Mouse (Mus musculus): Measurements from ENCODE around the gene Ptpn1.
A peak's percentile ranks its signal among the peaks of the same experiment; 100 is the strongest.

The Ptpn1 gene

GRCm38 (mm10) chr2:167978271-167978670, 46.4 kb downstream of the Ptpn1 start:
- DNase-seq = no peak

- DNase-seq = no peak
These were observed 48.5 kb downstream of the Ptpn1 start for GRCm38 (mm10) chr2:167980391-167980790.

GRCm38 (mm10) chr2:167982646-167983045, 50.8 kb downstream of the Ptpn1 start:
- DNase-seq = peak; percentile 45 to 50

GRCm38 (mm10) chr2:167984371-167984770, 52.5 kb downstream of the Ptpn1 start:
- DNase-seq = no peak

GRCm38 (mm10) chr2:167984946-167985345, 53.1 kb downstream of the Ptpn1 start:
- DNase-seq = no peak

- peak; percentile 65 to 72 for DNase-seq
These were observed 54.9 kb downstream of the Ptpn1 start for GRCm38 (mm10) chr2:167986762-167987161.

- no peak for DNase-seq
These were observed 55.8 kb downstream of the Ptpn1 start for GRCm38 (mm10) chr2:167987640-167988039.

- DNase-seq = peak; percentile 73 to 82
These were observed 57.5 kb downstream of the Ptpn1 start for GRCm38 (mm10) chr2:167989310-167989709.

GRCm38 (mm10) chr2:167993260-167993659, 61.4 kb downstream of the Ptpn1 start:
- DNase-seq = no peak

- no peak for DNase-seq
These were observed 64.2 kb downstream of the Ptpn1 start for GRCm38 (mm10) chr2:167995870-167996635.

GRCm38 (mm10) chr2:167996672-167997215, 64.9 kb downstream of the Ptpn1 start:
- DNase-seq = no peak

- DNase-seq = no peak
These were observed 65.7 kb downstream of the Ptpn1 start for GRCm38 (mm10) chr2:167997562-167997961.

GRCm38 (mm10) chr2:167999145-167999743, 67.4 kb downstream of the Ptpn1 start:
- DNase-seq = no peak

- no peak for DNase-seq
These were observed 70.3 kb downstream of the Ptpn1 start for GRCm38 (mm10) chr2:168002188-168002587.

- DNase-seq = no peak
These were observed 71.0 kb downstream of the Ptpn1 start for GRCm38 (mm10) chr2:168002884-168003283.

- DNase-seq = no peak
These were observed 71.6 kb downstream of the Ptpn1 start for GRCm38 (mm10) chr2:168003431-168003830.

- no peak for DNase-seq
These were observed 72.5 kb downstream of the Ptpn1 start for GRCm38 (mm10) chr2:168004369-168004768.

- DNase-seq = no peak
These were observed 73.1 kb downstream of the Ptpn1 start for GRCm38 (mm10) chr2:168005005-168005404.

- no peak for DNase-seq
These were observed 73.8 kb downstream of the Ptpn1 start for GRCm38 (mm10) chr2:168005616-168006015.

- DNase-seq = no peak
These were observed 74.6 kb downstream of the Ptpn1 start for GRCm38 (mm10) chr2:168006489-168006888.

GRCm38 (mm10) chr2:168008132-168008531, 76.3 kb downstream of the Ptpn1 start:
- DNase-seq = no peak

- DNase-seq = peak; percentile 74 to 82
These were observed 78.2 kb downstream of the Ptpn1 start, which contains the start of gene Ripor3 for GRCm38 (mm10) chr2:168009936-168010668. TSS of gene Ripor3 (minus strand) at chr2:168010618.

GRCm38 (mm10) chr2:168010893-168011292, 79.0 kb downstream of the Ptpn1 start:
- no peak for DNase-seq

Data from cerebellum, postnatal 10 days (tissue).